Mouse (Mus musculus): ENCODE results near the gene Prkci.

Prkci gene

DNA sequence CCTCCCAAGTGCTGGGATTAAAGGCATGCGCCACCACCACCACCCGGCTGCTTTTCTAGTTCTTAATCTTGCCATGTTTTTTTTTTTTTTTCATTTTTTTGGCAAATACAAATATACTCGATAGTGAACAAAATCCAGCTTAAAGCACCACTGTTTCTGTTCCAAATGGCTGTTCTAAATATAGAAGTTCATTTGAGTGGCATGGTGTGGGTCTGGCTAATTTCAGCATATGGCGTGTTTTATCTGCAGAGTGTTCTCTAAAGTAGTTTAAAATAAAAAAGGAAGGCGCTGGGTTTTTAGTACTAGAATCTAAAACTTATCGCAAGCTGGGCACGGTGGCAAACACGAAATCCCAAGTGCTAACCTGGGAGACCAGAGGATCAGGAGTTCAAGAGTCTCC is 59.3 kb downstream of the Prkci start:
- POLR2A ChIA-PET, result interaction anchor here in 3 of 4 experiments (0.6 to 2.1 kb wide), 9 partner anchors 26 to 1301 kb away, joined by 3 to 12 read pairs (median 6); no protein-coding TSS in a partner anchor
- CTCF ChIA-PET, result interaction anchor here in 3 of 4 experiments (0.6 to 2.6 kb wide), 6 partner anchors 19 to 84 kb away, joined by 3 to 39 read pairs (median 12); no protein-coding TSS in a partner anchor

DNA sequence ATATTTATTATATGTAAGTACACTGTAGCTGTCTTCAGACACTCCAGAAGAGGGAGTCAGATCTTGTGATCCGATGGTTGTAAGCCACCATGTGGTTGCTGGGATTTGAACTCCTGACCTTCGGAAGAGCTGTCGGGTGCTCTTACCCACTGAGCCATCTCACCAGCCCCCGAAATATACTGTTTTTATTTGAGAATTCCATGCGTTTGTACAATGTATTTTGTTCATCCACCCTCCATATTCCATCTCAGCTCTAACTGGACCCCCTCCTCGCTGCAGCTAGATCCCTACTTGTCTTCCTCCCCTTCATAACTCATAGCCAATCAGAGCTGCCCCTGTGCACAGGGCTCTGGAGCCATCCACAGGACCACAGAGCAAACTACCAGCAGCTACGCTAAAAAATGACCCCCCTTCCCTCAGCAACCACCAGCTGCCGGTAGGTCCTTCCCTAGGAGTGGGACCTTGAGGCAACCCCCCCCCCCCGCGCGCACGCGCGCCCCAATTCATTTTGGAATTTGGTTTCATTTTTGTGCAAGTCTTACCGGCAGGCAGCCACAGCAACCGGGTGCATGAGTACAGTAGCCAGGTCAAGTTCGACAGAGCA is 60.6 kb downstream of the Prkci start:
- ChIA-PET CTCF (interaction anchor here (0.6 to 2.6 kb wide), 43 partner anchors 9 to 1652 kb away, joined by 3 to 39 read pairs (median 4); partner anchors contain the start of genes Actrt3 (in 1 of the 4) and Gpr160 (in 1 of the 4)), POLR2A (interaction anchor here (0.6 to 2.1 kb wide), 38 partner anchors 9 to 1887 kb away, joined by 3 to 12 read pairs (median 4); partner anchors contain the start of genes Mynn (in 1 of the 4) and Skil (in 1 of the 4))

DNA sequence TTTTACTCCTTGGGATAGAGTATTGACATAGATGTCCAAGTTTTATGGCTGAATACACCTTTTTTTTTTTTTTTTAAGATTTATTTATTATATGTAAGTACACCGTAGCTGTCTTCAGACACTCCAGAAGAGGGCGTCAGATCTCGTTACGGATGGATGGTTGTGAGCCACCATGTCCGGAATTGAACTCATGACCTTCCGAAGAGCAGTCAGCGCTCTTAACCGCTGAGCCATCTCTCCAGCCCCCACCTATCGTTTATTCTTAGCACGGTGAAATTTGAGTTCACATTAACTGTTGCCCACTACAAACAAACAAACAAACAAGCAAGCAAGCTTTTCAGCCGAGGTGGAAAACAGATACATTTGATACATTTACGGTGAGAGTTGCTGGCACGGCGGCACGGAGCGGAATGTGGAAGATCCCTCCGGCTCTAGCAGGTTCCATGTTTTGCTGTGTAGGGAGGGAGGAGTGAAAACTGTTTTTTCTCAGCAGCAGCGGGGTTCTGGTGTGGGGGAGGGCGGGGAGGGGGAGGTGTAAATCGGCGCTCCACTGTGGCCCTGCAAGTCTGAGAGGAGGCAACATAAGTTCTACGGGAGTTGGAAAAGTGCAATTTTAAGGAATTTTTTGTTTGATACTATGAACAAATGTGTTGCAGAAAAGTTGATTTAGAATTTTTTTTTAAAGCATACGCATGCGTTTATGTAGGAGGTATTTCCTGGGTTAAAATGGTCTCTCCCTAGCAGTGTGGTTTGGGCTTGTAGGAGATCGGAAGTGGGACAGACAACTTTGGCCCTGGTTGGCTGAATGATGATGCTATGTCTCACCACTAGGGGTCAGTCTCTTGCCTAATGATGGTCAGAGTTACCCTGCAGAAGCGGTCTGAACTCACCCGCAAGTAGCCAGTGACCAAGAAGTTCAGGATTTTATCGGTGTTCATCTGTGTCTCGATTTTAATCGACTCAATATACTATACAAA is 61.4 kb downstream of the Prkci start:
- POLR2A ChIA-PET, result interaction anchor here in 3 of 4 experiments (0.9 to 2.1 kb wide), 24 partner anchors 10 to 265 kb away, joined by 3 to 12 read pairs (median 4); partner anchors contain the start of gene Skil (in 1 of the 3)

DNA sequence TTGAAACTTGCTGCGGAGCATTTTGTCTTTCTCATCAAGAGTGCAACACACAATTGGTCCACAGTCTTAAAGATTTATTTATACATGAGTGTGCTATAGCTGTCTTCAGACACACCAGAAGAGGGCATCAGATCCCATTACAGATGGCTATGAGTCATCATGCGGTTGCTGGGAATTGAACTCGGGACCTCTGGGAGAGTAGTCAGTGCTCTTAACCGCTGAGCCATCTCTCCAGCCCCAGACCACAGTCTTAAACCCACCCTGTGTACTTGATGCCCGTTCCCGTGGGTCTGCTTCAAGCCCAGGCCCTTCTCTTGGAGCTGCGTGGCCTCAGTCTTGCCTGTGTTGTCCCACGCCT is 65.2 kb downstream of the Prkci start:
- ChIA-PET POLR2A (interaction anchor here in 3 of 4 experiments (0.6 to 2.4 kb wide), 22 partner anchors 8 to 413 kb away, joined by 3 to 7 read pairs (median 4); partner anchors contain the start of gene Lrrc34 (in 1 of the 3)), CTCF (interaction anchor here (0.6 to 3.2 kb wide), 13 partner anchors 12 to 550 kb away, joined by 3 to 45 read pairs (median 4); no protein-coding TSS in a partner anchor)

More for the DNA sequence above, 61.4 kb downstream of the Prkci start:
- CTCF ChIA-PET, result interaction anchor here (0.6 to 2.6 kb wide), 31 partner anchors 10 to 1651 kb away, joined by 3 to 39 read pairs (median 4); partner anchors contain the start of genes Actrt3 (in 1 of the 4) and Gpr160 (in 1 of the 4)

DNA sequence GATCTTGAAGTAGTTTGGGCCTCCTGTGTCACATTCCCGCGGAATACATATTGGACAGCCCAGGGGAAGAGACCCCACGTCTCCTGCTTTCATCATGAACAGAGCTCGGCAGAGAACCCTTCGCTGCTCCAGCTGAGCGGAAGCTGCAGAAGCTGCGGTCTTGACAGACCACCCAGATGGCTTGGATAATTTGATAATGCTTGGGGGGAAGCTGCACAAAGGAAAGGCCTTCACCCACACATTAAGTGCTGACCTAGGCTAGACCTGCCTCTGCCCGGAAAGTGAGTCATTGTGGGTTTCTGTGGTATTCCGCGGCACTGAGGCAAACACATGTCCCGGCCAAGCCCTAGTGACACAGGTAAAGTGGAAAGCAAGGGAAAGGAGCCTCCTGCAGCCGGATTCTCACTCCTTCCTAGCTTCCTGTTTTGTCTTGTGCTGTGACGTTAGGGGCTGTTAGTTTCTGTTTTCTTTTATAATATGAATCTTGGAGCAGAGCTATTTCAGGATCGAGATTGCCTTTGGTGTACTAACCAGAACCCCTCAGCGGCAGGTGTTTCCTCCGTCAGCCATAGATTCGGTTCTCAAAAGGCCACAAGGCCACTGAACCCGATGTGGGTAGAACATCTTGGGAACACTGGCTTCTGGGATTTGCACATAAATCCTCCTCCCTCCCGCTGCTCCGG is 65.7 kb downstream of the Prkci start:
- POLR2A ChIA-PET, result interaction anchor here in 3 of 4 experiments (0.6 to 2.4 kb wide), 24 partner anchors 9 to 1042 kb away, joined by 3 to 7 read pairs (median 4); partner anchors contain the start of gene Lrrc34 (in 1 of the 3)

DNA sequence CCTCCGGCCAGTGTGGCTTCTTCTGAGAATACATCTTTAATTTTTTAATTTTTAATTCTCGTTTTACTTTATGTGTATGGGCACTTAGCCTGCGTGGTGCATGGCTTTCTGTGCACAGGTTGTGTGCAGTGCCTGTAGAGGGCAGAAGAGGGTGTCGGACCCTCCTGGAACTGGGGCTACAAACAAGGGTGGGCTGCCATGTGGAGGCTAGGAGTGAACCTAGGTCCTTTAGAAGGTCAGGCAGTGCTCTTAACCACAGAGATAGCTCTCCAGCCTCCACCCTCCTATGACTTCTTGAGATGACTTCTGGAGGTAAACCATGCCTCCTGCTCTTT is 66.2 kb downstream of the Prkci start:
- CTCF ChIA-PET, result interaction anchor here (0.8 to 3.2 kb wide), 6 partner anchors 73 to 469 kb away, joined by 3 to 45 read pairs (median 6); no protein-coding TSS in a partner anchor
- POLR2A ChIA-PET, result interaction anchor here in 3 of 4 experiments (0.6 to 2.4 kb wide), 14 partner anchors 11 to 1042 kb away, joined by 3 to 7 read pairs (median 4); no protein-coding TSS in a partner anchor

More for the DNA sequence above, 65.7 kb downstream of the Prkci start:
- CTCF ChIA-PET, result interaction anchor here (0.6 to 3.2 kb wide), 12 partner anchors 13 to 550 kb away, joined by 3 to 45 read pairs (median 4); no protein-coding TSS in a partner anchor

DNA sequence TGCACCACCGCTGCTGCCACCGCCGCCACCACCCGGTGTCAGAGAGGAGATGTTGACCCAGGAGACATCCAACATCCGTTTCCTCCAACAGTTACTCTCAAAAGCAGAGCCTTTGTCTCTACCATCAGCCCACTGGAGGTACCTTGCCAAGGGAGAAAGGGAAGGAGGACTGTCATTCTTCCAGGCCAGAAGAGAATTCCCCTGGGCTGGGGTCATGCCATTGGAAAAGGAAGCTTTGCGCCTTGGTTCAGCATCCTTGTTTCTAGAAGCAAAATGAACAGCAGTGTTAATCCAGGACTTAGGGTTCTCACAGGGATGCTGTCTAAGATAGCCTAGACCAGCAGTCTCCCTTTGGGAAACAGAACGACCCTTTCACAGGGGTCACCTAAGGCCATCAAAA is 66.8 kb downstream of the Prkci start:
- ChIA-PET CTCF (interaction anchor here in 2 of 4 experiments (3.0 to 3.2 kb wide), 2 partner anchors 76 kb away, joined by 36 to 45 read pairs; no protein-coding TSS in a partner anchor), POLR2A (interaction anchor here in 2 of 4 experiments (1.0 to 1.5 kb wide), 2 partner anchors 16 to 73 kb away, joined by 3 read pairs; no protein-coding TSS in a partner anchor)

DNA sequence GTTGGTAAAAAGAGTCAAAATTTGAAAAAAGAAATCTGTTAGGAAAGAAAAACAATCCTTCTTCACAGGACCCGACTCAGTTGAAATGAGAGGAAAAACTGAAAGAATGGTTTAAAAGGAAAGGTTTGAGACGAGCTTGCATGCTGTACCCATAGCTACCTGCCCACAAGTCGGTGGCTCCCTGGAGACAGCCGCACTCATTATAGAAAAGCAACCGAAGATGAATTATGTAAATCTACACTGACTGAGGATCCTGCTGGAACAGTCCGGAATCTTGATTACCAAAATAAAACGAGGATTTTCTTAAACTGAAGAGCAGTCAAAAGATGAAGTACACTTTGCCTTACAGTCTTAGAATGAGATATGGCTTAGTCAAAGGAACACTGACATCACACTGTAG is 72.9 kb downstream of the Prkci start:
- CTCF ChIA-PET, result no interaction called here
- POLR2A ChIA-PET, result interaction anchor here in 1 of 4 experiments (0.6 kb wide), 1 partner anchor 100 kb away, joined by 3 read pairs; no protein-coding TSS in a partner anchor

DNA sequence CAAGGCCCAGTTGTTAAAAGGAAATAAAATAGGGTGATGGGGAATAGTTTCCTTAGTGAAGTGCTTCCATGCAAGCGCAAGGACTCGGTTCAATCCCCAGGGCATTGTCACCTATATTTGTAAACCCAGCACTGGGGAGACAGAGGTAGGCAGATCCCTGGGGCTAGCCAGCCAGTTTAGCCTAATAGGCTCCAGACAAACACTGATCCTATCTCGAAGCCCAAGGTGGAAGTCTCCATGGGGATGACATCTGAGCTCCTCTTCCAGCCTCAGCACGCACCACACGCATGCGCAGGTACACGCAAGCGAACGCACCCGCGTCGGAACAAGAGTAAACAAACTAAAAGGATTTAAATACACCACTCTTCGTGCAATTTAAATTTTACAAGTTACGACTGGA is 76.3 kb downstream of the Prkci start:
- POLR2A ChIA-PET, result no interaction called here
- CTCF ChIA-PET, result interaction anchor here in 2 of 4 experiments (1.2 kb wide), 2 partner anchors 15 to 67 kb away, joined by 3 to 5 read pairs; no protein-coding TSS in a partner anchor

DNA sequence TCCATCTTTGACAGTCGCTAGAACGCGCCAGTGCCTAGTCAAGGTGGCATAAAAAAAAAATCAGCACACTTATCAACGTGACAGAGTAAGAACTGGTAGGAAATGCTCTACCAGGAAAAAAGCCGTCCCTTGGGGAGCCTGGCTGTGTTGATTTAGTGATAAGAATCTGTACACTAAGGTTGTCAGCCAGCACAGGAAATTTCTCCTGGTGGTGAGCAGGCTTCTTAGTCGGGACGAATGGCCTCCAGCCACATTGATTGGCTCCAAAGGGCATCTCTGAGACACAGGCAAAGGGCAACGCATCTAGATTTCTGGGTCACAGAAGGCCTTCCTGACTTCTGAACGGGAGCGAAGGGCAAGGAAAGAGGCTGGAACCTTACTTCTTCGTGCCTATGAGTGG is 80.3 kb downstream of the Prkci start:
- CTCF ChIA-PET, result no interaction called here
- POLR2A ChIA-PET, result no interaction called here

DNA sequence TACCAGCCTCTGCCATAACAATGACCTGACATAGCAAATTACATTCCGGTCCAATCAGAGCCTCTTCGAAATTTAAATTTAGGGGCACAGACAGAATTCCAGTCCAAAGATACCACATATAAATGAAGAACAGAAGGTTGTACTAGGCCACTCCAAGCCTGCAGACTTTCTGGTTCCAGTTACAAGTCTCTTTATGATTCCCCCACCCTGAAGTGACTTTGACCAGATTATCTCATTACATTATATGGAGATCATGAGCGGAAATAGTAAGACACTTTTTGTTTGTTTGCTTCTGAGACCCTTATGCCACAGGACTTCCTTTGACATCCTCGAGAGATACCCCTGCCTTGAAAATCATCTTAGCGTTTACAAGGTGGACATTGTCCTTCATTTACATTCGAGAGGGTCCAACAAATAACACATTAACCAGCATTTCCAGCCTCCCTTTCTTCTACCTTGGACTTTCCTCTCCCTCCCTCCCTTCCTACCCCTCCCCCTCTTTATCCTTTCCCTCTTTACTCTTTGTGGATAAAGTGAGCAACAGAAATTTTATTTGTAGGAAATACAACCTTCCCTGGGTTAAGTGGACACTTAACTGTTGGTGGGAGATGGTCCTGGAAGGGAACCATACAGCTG is 81.6 kb downstream of the Prkci start:
- CTCF ChIA-PET, result interaction anchor here in 1 of 4 experiments (0.6 kb wide), 1 partner anchor 185 kb away, joined by 3 read pairs; no protein-coding TSS in a partner anchor
- POLR2A ChIA-PET, result no interaction called here

DNA sequence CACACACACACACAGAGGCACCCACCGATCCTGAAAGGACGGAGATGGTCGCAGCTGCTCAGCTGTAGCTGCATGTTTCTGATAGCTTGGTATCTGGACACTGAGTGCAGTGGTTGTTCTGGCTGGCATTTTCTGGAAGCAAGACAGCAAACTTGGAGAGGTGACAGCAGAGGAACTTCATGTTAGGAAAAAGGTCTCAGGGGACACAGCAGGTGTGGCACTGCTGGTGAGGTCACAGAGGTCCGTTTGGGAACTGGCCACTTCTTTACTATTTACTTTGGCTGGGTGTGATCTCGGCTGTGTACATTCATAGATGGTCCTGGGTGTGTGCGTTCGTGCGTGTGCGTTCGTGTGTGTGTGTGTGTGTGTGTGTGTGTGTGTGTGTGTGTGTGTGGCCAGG is 83.9 kb downstream of the Prkci start:
- POLR2A ChIA-PET, result no interaction called here

DNA sequence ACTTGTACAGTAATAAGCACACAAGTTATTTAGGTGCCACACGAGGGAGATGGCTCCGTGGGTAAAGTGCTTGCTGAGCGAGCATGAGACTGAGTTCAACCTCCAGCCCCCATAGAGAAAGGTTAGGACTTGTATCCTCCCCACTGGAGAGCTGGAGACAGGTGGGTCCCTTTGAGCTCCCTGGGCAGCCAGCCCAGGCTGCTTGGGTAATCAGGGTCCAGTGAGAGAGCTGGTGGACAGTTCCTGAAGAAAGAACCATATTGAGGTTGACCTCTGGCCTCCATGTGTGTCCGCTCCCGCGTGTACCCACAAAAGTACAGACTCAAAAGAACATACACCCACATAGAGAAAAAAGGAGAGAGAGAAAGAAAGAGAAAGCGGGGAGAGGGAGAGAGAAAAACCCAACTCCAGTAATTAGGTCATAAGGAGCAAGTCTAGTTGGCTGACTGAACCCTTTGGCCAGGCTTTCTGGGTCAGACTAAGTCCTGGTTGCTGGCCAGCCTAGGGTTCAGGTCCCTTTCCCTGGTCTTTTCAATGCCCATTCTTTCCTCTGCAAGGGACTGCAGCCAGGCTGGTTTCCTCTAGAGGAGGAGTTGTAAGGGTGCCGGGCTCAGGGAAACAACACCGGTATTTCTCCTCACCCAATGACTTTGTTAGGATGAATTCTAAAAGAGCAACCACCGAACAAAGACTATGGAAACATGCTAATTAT is 85.4 kb downstream of the Prkci start:
- ChIA-PET POLR2A (interaction anchor here in 1 of 4 experiments (0.6 kb wide), 1 partner anchor 138 kb away, joined by 10 read pairs; no protein-coding TSS in a partner anchor), CTCF (no interaction called here)

More for the DNA sequence above, 83.9 kb downstream of the Prkci start:
- CTCF ChIA-PET, result interaction anchor here in 1 of 4 experiments (0.5 kb wide), 1 partner anchor 59 kb away, joined by 5 read pairs; no protein-coding TSS in a partner anchor

DNA sequence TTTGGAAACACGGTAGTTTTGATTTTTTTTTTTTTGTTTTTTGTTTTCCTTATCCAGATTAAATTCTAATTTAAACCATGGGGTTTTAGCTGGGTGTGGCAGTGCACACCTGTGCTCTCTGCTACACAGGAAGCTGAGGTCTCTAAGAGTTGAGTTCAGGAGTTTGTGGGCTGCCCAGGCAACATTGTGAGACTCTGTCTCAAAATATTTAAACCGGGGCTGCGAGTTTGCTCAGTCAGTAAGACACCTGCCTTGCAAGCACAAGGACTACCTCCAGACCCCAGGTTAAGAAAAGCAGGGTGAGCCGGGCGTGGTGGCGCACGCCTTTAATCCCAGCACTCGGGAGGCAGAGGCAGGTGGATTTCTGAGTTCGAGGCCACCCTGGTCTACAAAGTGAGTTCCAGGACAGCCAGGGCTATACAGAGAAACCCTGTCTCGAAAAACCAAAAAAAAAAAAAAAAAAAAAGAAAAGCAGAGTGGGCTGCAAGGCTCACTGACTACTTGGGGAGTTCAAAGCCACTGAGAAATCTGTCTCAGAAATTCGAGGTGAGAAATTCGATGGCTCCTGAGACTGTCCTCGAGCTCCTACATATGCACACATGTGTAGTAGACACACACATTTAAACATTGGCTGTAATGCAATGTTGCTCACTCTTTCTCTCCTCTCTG is 87.4 kb downstream of the Prkci start:
- ChIA-PET CTCF (no interaction called here), POLR2A (interaction anchor here in 2 of 4 experiments (1.0 to 1.7 kb wide), 2 partner anchors 13 to 22 kb away, joined by 3 read pairs; no protein-coding TSS in a partner anchor)

DNA sequence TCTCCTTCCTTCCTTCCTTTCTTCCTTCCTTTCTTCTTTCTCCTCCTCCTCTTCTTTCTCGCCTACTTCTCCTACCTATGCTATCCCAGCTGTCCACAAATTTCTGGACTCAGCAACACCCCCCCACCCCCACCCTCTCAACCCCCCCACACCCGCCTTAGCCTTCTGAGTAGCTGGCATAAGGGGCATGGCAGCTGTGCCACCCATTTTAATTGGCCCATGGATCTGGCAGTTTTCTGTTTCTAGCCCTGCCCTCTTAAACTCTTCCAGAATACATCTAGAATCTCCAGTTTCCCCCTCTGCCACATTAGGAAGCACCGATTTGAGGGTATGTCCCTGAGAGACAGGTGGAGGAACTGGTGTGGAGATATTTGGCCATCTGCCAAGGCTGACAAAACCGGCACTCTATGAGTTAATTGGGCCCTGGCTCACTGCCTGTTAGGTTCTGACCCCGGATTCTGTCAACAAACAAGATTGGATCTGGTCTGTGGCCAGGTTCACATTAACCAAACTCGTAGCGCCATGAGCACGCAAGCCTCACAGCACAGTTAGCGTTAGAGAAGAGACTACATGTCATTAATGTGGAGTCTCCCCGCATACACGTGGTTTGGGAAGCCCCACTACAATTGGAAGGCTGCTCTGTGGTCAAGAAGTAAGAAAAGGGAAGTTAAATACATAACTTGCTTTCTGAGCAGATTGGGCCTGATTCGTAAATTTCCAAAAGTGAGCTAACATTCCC is 88.1 kb downstream of the Prkci start:
- ChIA-PET POLR2A (interaction anchor here in 1 of 4 experiments (0.6 to 1.7 kb wide), 2 partner anchors 12 to 45 kb away, joined by 3 to 6 read pairs; no protein-coding TSS in a partner anchor), CTCF (no interaction called here)

DNA sequence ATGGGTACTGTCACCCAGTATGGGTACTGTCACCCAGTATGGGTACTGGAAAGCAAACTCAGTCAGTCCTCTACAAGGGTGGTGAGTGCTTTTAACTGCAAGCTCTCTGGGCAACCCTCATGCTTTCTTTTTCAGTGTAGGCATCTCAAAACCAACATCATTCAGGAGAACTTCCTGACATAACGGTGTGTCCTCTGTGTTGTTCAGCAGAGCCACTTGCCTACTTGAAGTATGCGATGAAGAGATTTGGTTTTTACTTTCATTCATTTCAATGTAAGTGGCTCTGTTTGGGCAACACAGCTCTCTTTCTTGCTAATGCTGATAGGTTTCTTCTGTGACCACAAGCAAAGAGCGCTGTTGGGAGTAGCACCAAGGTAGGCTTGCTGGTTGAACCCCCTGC is 89.5 kb downstream of the Prkci start:
- ChIA-PET POLR2A (interaction anchor here in 2 of 4 experiments (0.8 to 1.5 kb wide), 3 partner anchors 12 to 115 kb away, joined by 3 to 5 read pairs (median 3); partner anchors contain the start of gene Phc3 (in 1 of the 2)), CTCF (no interaction called here)

Measured in embryonic stem cell, embryonic (primary cell).